Mouse (Mus musculus): ENCODE results near the gene Tmem253.
A peak's percentile ranks its signal among the peaks of the same experiment; 100 is the strongest.

Gene Tmem253

GRCm38 (mm10) chr14:52006241-52006640 is 9.2 kb upstream of the Tmem253 start:
- DNase-seq (ENCODE audit: extremely low read depth, insufficient read length, low spot score): no peak

GRCm38 (mm10) chr14:52006771-52007170 is 8.7 kb upstream of the Tmem253 start:
- no peak for DNase-seq (ENCODE audit: extremely low read depth, insufficient read length, low spot score)

- DNase-seq (ENCODE audit: extremely low read depth, insufficient read length, low spot score): peak; percentile 82
Measured at GRCm38 (mm10) chr14:52008321-52009203, 6.9 kb upstream of the Tmem253 start.

GRCm38 (mm10) chr14:52009361-52009760 is 6.1 kb upstream of the Tmem253 start:
- no peak for DNase-seq (ENCODE audit: extremely low read depth, insufficient read length, low spot score)

- DNase-seq (ENCODE audit: extremely low read depth, insufficient read length, low spot score): no peak
Measured at GRCm38 (mm10) chr14:52009841-52010240, 5.6 kb upstream of the Tmem253 start.

GRCm38 (mm10) chr14:52010446-52011111 is 4.9 kb upstream of the Tmem253 start:
- no peak for DNase-seq (ENCODE audit: extremely low read depth, insufficient read length, low spot score)

GRCm38 (mm10) chr14:52011683-52012082 is 3.8 kb upstream of the Tmem253 start:
- DNase-seq (ENCODE audit: extremely low read depth, insufficient read length, low spot score): no peak

- no peak for DNase-seq (ENCODE audit: extremely low read depth, insufficient read length, low spot score)
Measured at GRCm38 (mm10) chr14:52012085-52012484, 3.4 kb upstream of the Tmem253 start.

- DNase-seq (ENCODE audit: extremely low read depth, insufficient read length, low spot score): no peak
Measured at GRCm38 (mm10) chr14:52012553-52012952, 2.9 kb upstream of the Tmem253 start.

GRCm38 (mm10) chr14:52013021-52013610 is 2.3 kb upstream of the Tmem253 start:
- no peak for DNase-seq (ENCODE audit: extremely low read depth, insufficient read length, low spot score)

GRCm38 (mm10) chr14:52013771-52014219 is 1.7 kb upstream of the Tmem253 start:
- no peak for DNase-seq (ENCODE audit: extremely low read depth, insufficient read length, low spot score)

GRCm38 (mm10) chr14:52014271-52014760 is 1.1 kb upstream of the Tmem253 start:
- no peak for DNase-seq (ENCODE audit: extremely low read depth, insufficient read length, low spot score)

GRCm38 (mm10) chr14:52014761-52015311 is 622 bp upstream of the Tmem253 start:
- DNase-seq (ENCODE audit: extremely low read depth, insufficient read length, low spot score): peak; percentile 30

- DNase-seq (ENCODE audit: extremely low read depth, insufficient read length, low spot score): no peak
Measured at GRCm38 (mm10) chr14:52016625-52017405, 1.4 kb downstream of the Tmem253 start.

- DNase-seq (ENCODE audit: extremely low read depth, insufficient read length, low spot score): no peak
Measured at GRCm38 (mm10) chr14:52017662-52018061, 2.2 kb downstream of the Tmem253 start.

GRCm38 (mm10) chr14:52018248-52019050 is 3.0 kb downstream of the Tmem253 start:
- no peak for DNase-seq (ENCODE audit: extremely low read depth, insufficient read length, low spot score)

- no peak for DNase-seq (ENCODE audit: extremely low read depth, insufficient read length, low spot score)
Measured at GRCm38 (mm10) chr14:52019051-52019589, 3.7 kb downstream of the Tmem253 start.

GRCm38 (mm10) chr14:52019590-52020340 is 4.3 kb downstream of the Tmem253 start:
- DNase-seq (ENCODE audit: extremely low read depth, insufficient read length, low spot score): peak; percentile 95
